Mouse (Mus musculus) G1E-ER4 (cell line): ENCODE results near the gene Rabggta. TPM values are rescaled to one million over a fixed set of nuclear protein-coding genes. Genes with fewer than 3 reads are reported as not detected.

ENCODE experiments used
- GATA1 ChIP-seq: IDR thresholded peaks from one replicate; pipeline ENCODE4 v1.8.0; 2012; ENCODE audit warnings: low read length, inconsistent platforms
- polyA plus RNA-seq: library from polyadenylated mRNA; stranded (reverse); fragments of >175 nt; gene quantifications from 2 replicates; pipeline ENCODE4 v1.2.3, GENCODE M21; 2012

Rabggta gene
- polyA plus RNA-seq, 1 experiment, result 19.2 TPM

DNA sequence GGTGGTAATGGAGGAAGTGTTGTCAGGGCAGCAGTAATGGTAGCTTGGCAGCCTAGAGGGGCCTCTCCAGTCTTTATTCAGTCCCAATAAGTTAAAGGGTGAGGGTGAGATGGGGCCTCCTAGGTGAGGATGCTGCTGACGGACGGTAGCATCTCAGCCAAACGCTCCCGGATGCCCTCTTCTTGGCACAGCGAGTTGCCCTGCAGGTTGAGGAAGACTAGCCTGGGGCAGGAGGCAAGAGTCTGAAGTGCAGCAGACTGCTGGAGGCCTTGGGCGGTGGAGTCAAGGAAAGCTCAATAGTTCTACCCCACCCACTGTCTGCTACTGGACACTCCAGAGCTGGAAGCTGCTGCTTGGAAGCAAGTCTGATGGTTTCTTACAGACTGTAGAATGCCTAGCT lies 5.8 kb downstream of the Rabggta start:
- no peak for TF ChIP-seq GATA1

GRCm38 (mm10) chr14:55714893-55715292 lies 7.2 kb downstream of the Rabggta start:
- TF ChIP-seq GATA1, result no peak

DNA sequence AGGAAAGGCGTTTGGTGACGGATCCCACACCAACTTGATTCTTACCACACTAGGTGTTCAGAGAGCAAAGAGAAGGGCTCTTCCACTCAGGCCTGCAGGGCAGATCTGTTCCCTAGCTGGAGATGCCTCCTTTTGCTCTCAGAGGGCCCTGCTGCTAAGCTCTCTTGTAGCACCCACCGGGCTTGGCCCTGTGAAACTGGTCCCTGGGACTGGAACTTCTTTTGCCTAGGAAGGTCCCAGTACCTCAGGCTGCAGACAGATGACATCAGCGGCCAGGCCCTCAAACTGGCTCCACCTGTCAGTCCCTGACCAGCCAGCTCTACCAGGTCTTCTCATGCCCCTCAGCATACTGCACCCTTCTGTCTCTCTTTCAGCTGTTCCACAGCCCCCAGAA lies 8.3 kb downstream of the Rabggta start, which contains the start of gene Tgm1:
Gene Tgm1, minus strand, starts transcription at position 198 of the 394 bp plus-strand sequence.
- no peak for TF ChIP-seq GATA1

GRCm38 (mm10) chr14:55713007-55713728 lies 8.9 kb downstream of the Rabggta start:
- no peak for TF ChIP-seq GATA1

DNA sequence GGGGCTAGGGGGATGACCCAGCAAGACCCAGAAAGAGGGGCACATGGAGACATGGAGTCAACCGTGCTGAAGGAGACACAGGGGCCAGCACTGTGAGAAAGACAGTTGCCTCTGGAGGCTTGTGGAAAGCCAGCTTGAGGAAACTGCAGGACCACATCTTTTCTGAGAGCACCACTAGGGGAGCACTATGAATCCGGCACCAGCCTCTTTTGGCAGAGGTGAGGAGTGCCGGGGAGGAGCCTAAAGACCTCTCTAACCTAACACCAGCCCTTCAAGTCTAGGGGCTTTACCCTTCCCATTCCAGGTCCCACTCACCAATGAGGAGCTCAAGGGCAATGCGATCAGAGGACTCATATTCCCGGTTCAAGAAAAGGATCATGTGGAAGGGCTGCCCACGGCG lies 10.3 kb downstream of the Rabggta start:
- no peak for TF ChIP-seq GATA1

DNA sequence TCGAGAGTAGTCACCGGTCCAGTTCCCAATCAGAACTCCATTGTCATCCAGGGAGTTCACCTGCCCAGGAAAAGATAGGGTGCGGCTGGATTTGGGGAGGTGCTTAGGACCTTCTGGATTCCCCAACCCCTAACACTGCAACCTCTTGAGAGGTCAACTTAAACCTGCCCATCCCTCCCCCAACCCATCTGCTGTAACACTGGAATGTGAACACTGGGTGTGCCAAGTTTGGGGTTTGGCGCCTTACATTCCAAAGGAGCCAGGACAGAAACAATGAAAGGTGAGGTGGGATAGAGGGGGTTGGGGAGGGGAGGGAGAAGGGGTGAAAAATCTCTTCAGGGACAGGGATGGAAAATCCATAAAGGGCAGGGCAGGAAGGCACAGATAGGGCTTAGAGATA lies 12.6 kb downstream of the Rabggta start:
- no peak for TF ChIP-seq GATA1

DNA sequence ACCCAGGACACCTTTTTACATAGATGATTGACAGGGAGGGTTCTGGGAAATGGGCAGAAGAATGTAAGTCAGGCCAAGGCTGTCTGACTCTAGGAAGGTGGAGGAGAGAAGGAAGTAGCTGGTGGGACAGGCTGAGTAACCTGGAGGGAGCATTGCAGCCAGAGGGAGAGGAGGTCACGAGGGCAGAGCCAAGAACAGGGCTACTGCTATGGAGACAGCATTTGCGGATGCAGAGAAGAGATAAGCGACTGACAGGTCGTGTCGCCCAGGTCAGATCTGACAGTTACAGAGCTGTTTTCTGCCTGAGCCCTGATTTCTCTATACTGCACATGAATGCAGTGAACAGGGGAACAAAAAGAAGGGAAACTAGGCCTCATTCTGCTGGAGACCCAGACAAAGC lies 14.7 kb downstream of the Rabggta start:
- no peak for TF ChIP-seq GATA1

DNA sequence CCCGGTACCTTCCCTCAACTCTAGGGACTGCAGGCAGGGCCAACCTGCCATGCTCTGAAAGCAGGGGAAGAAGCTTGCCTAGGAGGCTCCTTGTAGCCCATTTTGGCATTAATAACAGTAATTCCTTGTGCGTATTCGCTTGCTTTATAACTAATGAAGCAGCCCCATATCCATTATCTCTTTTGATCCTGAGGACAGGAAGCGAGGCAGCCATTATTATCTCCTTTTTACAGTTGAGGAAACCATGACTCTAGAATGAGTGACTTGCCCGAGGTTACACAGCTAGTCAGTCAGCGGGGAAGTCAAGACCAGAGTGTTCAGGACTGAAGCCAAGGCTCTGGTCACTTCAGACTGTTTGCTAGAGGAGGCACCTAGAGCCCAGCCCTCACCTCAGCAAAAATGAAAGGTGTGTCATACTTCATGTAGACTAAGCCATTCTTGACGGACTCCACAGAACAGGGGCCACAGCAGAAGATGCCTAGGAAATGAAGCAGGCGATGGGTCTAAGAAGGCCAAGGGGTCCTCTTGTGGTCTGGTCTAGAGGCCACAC lies 15.9 kb downstream of the Rabggta start:
- no peak for TF ChIP-seq GATA1

DNA sequence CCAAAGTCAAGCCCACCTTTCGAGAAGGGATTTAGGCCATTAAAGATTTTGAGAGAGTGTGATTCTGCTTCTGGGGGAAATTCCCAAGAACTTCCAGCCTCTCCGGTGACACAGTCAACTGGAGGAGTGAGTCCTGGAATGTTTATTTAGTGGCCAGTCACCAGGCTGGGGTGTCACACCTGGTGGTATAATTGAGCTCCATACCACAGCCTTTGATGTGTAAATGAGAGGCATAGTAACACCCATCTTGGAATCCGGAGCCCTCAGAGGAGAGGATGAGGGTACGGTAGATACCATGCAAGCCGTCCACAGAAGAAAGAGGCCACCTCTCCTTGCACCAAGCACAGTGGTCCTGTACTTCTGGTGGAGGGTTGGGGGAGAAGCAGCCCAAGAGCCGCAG lies 19.3 kb downstream of the Rabggta start:
- no peak for TF ChIP-seq GATA1

DNA sequence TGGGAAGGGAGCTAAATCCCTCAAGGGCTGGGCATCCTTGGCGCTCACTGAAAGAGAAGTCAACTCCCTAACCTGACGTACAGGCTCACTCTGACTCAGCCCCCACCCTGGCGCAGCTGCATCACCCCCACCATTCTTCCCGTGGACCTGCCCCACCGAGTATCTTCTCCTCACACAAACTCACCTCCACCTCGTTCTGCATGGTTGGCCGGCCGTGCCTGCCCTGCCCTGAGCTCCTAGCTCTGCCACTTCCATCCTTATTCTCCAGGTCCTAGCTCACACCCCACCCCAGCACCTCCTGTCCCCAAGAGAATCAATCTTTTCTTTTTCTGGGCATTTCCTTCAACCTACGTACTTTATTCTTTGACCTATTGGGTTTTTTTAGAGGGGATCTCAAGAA lies 20.9 kb downstream of the Rabggta start:
- no peak for TF ChIP-seq GATA1

- TF ChIP-seq GATA1, result no peak
Observed at GRCm38 (mm10) chr14:55697226-55697625, 24.8 kb downstream of the Rabggta start.

DNA sequence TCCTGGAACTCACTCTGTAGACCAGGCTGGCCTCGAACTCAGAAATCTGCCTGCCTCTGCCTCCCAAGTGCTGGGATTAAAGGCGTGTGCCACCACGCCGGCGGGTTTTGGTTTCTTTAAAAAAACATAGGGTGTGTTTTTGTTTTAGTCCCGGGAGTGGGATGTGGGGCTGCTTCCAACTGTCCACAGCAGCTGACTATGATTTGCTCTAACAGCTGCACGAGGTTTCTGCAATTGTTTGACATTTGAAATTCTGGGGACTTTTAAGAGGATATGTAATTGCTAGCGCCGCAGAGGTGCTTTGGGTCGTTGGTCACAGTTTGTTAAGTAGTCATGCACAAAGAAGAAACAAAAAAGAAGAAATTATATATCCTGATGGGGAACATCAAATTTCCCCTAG lies 32.6 kb downstream of the Rabggta start:
- TF ChIP-seq GATA1, result no peak

DNA sequence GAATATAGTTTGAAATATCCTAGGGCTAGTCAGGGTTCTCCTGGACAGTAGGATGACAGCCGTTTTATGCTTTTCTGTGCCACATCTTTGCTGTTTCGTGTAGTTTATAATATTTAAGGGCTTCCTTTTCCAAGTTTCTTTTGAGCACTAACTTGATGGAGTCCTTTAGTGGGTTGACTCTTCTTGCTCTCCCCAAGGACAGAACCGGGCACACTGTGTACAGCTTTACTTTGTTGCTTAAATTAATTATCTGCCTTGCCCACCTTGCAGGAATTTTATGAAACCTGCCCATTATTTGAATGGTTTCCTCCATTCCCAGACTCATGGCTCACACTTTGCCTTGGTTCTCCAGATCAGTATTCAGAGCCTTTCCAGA lies 40.0 kb downstream of the Rabggta start:
- no peak for TF ChIP-seq GATA1

- no peak for TF ChIP-seq GATA1
Observed at GRCm38 (mm10) chr14:55681160-55682117, 40.6 kb downstream of the Rabggta start, which contains the start of gene Tinf2. Gene Tinf2, minus strand, starts transcription at chr14:55681820.

GRCm38 (mm10) chr14:55677615-55678014 lies 44.4 kb downstream of the Rabggta start:
- TF ChIP-seq GATA1, result no peak

DNA sequence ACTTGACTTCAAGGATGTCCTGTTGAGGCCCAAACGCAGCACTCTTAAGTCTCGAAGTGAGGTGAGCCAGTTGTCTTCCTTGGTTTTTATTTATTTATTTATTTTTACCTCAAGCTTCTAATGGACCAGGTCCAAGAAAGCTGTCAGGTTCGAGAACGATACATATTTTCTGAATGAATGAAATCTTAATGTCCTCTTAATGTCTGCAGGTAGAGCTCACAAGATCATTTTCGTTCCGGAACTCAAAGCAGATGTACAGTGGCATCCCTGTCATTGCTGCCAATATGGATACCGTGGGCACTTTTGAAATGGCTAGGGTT lies 49.4 kb downstream of the Rabggta start:
- TF ChIP-seq GATA1, result no peak
